Mouse (Mus musculus) E14TG2a.4 (cell line): ENCODE measurements at regions not wholly inside any gene's neighbourhood (a gene's known extent, or its start where the extent isn't known, plus 50 kb on each side); places are given as distances from the start of the nearest gene placed in this dataset.

Experiments used
- H3K27me3 ChIP-seq: 2 replicates; pipeline ENCODE4 v1.6.1; 2014; ENCODE audit warnings: low read length, control low read depth; ENCODE audit not compliant: insufficient read depth
- H3K36me3 ChIP-seq: 2 replicates; pipeline ENCODE4 v1.6.1; 2014; ENCODE audit warnings: low read length, control low read depth; ENCODE audit not compliant: insufficient read depth
- H3K4me1 ChIP-seq: replicated peaks from 2 replicates; pipeline ENCODE4 v1.6.1; 2014; ENCODE audit warnings: low read depth, low read length, control low read depth
- H3K4me3 ChIP-seq: replicated peaks from 2 replicates; pipeline ENCODE4 v1.5.1; 2014; ENCODE audit warnings: mild to moderate bottlenecking, low read length
- H3K9me3 ChIP-seq: 2 replicates; pipeline ENCODE4 v1.6.1; 2014; ENCODE audit warnings: low read length, control low read depth
- CTCF ChIP-seq: conservative IDR thresholded peaks from 2 replicates; pipeline ENCODE4 v1.5.1; 2014; ENCODE audit warnings: low read length
- NANOG ChIP-seq: IDR thresholded peaks from 2 replicates; pipeline ENCODE4 v1.6.1; 2014; ENCODE audit warnings: borderline replicate concordance, low read length, mixed read lengths
- POU5F1 ChIP-seq: IDR thresholded peaks from 2 replicates; pipeline ENCODE4 v1.6.1; 2014; ENCODE audit warnings: low read length, borderline replicate concordance

GRCm38 (mm10) chr16:55530844-55531243 is 233.1 kb upstream of the Zpld1 start:
- Histone ChIP-seq H3K27me3 (no peaks in the 10 kb centered on the region), H3K9me3 (no peaks in the 10 kb centered on the region), H3K36me3 (no peaks in the 10 kb centered on the region), H3K4me3 (no peak overlapping the region), H3K4me1 (no peaks in the 10 kb centered on the region)
- TF ChIP-seq POU5F1 = no peak
- TF ChIP-seq CTCF = no peak

GRCm38 (mm10) chr16:55527680-55528079 is 229.9 kb upstream of the Zpld1 start:
- H3K4me1 ChIP-seq = no peaks in the 10 kb centered on the region
- H3K36me3 ChIP-seq = no peaks in the 10 kb centered on the region
- H3K4me3 ChIP-seq = no peak overlapping the region
- TF ChIP-seq NANOG (no peak), POU5F1 (no peak), CTCF (no peak)
- no peaks in the 10 kb centered on the region for H3K9me3 ChIP-seq
- no peaks in the 10 kb centered on the region for H3K27me3 ChIP-seq

- Histone ChIP-seq H3K36me3 (no peaks in the 10 kb centered on the region), H3K9me3 (no peaks in the 10 kb centered on the region), H3K4me3 (no peak overlapping the region), H3K27me3 (no peaks in the 10 kb centered on the region), H3K4me1 (no peaks in the 10 kb centered on the region)
- no peak for TF ChIP-seq POU5F1
Measured at GRCm38 (mm10) chr16:55526230-55526842, 228.6 kb upstream of the Zpld1 start.

- Histone ChIP-seq H3K9me3 (no peaks in the 10 kb centered on the region), H3K4me1 (no peaks in the 10 kb centered on the region), H3K27me3 (no peaks in the 10 kb centered on the region), H3K36me3 (no peaks in the 10 kb centered on the region), H3K4me3 (no peak overlapping the region)
- no peak for TF ChIP-seq POU5F1
- no peak for TF ChIP-seq NANOG
- no peak for TF ChIP-seq CTCF
Measured at GRCm38 (mm10) chr16:55523264-55523663, 225.5 kb upstream of the Zpld1 start.

DNA sequence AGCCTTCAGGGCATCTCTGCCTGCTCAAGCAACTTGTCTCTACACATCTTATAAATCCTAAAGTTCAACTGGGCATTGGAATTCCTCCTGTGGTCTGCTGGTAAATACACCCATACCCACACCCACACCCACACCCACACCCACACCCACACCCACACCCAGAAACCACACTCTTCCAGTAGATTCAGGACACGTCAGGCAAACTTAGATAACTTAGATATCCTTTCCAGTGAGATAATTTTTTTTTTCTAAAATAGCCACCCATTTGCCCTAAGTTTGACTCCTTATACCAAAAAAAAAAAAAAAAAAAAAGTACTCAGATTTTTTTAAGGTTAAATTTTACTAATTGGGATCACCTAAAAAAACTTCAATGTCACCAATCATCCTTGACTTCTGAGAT is 224.5 kb upstream of the Zpld1 start:
- TF ChIP-seq NANOG = no peak
- no peak for TF ChIP-seq POU5F1
- TF ChIP-seq CTCF = no peak
- no peaks in the 10 kb centered on the region for H3K4me1 ChIP-seq
- H3K4me3 ChIP-seq = no peak overlapping the region
- H3K36me3 ChIP-seq = no peaks in the 10 kb centered on the region
- no peaks in the 10 kb centered on the region for H3K27me3 ChIP-seq
- H3K9me3 ChIP-seq = no peaks in the 10 kb centered on the region

GRCm38 (mm10) chr16:55521421-55521971 is 223.7 kb upstream of the Zpld1 start:
- no peak for TF ChIP-seq POU5F1
- no peak for TF ChIP-seq CTCF
- no peak for TF ChIP-seq NANOG
- Histone ChIP-seq H3K4me3 (no peak overlapping the region), H3K36me3 (no peaks in the 10 kb centered on the region), H3K27me3 (no peaks in the 10 kb centered on the region), H3K9me3 (no peaks in the 10 kb centered on the region), H3K4me1 (no peaks in the 10 kb centered on the region)

DNA sequence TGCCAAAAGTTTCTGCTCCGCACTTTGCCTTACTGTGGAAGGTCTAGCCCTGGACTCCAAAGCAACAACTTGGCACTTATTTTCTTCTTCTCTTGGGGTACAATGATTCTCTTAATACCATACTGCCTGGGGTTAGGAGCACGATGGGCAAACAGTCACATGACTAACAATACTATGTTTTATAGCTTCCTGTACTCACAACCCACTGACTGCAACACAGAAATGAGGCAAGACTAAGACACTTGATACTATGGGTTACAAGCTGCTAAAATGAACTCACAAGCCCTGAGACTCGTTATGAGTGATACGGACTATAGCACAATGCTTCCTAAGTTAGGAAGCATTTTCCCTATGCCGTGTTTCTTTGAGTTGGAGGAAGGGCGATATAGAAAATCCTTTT is 222.3 kb upstream of the Zpld1 start:
- no peaks in the 10 kb centered on the region for H3K4me1 ChIP-seq
- H3K9me3 ChIP-seq = no peaks in the 10 kb centered on the region
- 0 out of 2 replicates have a peak, but pooled peaks cover 2% of the 10 kb centered on the region for H3K27me3 ChIP-seq
- no peak for TF ChIP-seq NANOG
- TF ChIP-seq POU5F1 = no peak
- TF ChIP-seq CTCF = no peak
- H3K4me3 ChIP-seq = no peak overlapping the region
- H3K36me3 ChIP-seq = no peaks in the 10 kb centered on the region

- no peaks in the 10 kb centered on the region for H3K4me1 ChIP-seq
- no peak for TF ChIP-seq NANOG
- no peak for TF ChIP-seq POU5F1
- H3K36me3 ChIP-seq = no peaks in the 10 kb centered on the region
- no peaks in the 10 kb centered on the region for H3K9me3 ChIP-seq
- H3K4me3 ChIP-seq = no peak overlapping the region
- 0 out of 2 replicates have a peak, but pooled peaks cover 6% of the 10 kb centered on the region for H3K27me3 ChIP-seq
Measured at GRCm38 (mm10) chr16:55519646-55520045, 221.9 kb upstream of the Zpld1 start.

DNA sequence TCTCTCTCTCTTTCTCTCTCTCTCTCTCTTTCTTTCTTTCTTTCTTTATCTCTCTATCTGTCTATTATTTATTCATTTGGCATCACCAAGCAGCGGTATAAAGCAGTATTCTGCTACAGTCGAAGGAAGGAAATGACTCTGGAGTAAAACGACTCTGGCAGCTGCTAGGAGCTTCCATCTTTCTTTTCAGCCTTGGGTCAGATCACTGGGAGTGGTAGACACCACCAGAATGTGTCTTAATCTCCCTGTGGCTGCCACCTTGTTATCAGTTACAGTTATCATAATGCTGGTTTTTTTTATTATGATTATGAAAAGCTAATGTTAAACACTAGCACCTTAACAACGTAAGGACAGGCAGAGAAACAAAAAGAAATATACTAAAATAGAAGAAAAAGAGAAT is 219.2 kb upstream of the Zpld1 start:
- Histone ChIP-seq H3K27me3 (0 out of 2 replicates have a peak, but pooled peaks cover 12% of the 10 kb centered on the region), H3K36me3 (no peaks in the 10 kb centered on the region), H3K4me3 (no peak overlapping the region), H3K9me3 (no peaks in the 10 kb centered on the region), H3K4me1 (peaks cover 5% of the 10 kb centered on the region; the same call in 1 of the 2 replicates)
- TF ChIP-seq CTCF = no peak
- TF ChIP-seq NANOG = no peak
- no peak for TF ChIP-seq POU5F1
